Mouse (Mus musculus): ENCODE measurements around the gene Cadps. TPM values are rescaled to one million over a fixed set of nuclear protein-coding genes. Genes with fewer than 3 reads are reported as not detected.

Cadps gene
- polyA plus RNA-seq, 1 experiment from 2014 or later: 0.30 TPM

- peak; percentile 34; the same call in 1 of the 2 replicates for ATAC-seq (ENCODE audit: low FRiP score, low TSS enrichment)
- 64% methylated on average over 3 of the region's 3 CpGs for whole genome bisulfite sequencing
Measured at GRCm38 (mm10) chr14:12530554-12530953, 292.3 kb downstream of the Cadps start.

GRCm38 (mm10) chr14:12529961-12530542 lies 292.8 kb downstream of the Cadps start:
- no peak overlapping the region for H3K9ac ChIP-seq (ENCODE audit: low read depth, low read length)
- 18% methylated on average over 11 of the region's 11 CpGs for WGBS
- H3K9me3 ChIP-seq (ENCODE audit: control insufficient read depth, low read length): no peaks in the 10 kb centered on the region
- no peaks in the 10 kb centered on the region for H3K27me3 ChIP-seq (ENCODE audit: control insufficient read depth, insufficient read depth, low read length)
- no peak overlapping the region for H3K4me3 ChIP-seq (ENCODE audit: low read length)
- no peak overlapping the region for H3K27ac ChIP-seq (ENCODE audit: low read depth, low read length)
- no peaks in the 10 kb centered on the region for H3K36me3 ChIP-seq (ENCODE audit: control insufficient read depth, insufficient read depth, low read length)
- H3K4me1 ChIP-seq (ENCODE audit: control insufficient read depth, insufficient read depth, low read length): no peaks in the 10 kb centered on the region
- ATAC-seq (ENCODE audit: low FRiP score, low TSS enrichment): peak; percentile 77
- H3K4me2 ChIP-seq (replicated peaks; ENCODE audit: low read depth, low read length): no peak overlapping the region

More at GRCm38 (mm10) chr14:12530554-12530953, 292.3 kb downstream of the Cadps start:
- Histone ChIP-seq H3K27me3 (ENCODE audit: control insufficient read depth, insufficient read depth, low read length) (no peaks in the 10 kb centered on the region), H3K36me3 (ENCODE audit: control insufficient read depth, insufficient read depth, low read length) (no peaks in the 10 kb centered on the region), H3K27ac (ENCODE audit: low read depth, low read length) (no peak overlapping the region), H3K9me3 (ENCODE audit: control insufficient read depth, low read length) (no peaks in the 10 kb centered on the region), H3K4me2 (replicated peaks; ENCODE audit: low read depth, low read length) (no peak overlapping the region), H3K4me3 (ENCODE audit: low read length) (no peak overlapping the region), H3K4me1 (ENCODE audit: control insufficient read depth, insufficient read depth, low read length) (no peaks in the 10 kb centered on the region), H3K9ac (ENCODE audit: low read depth, low read length) (no peak overlapping the region)

GRCm38 (mm10) chr14:12527296-12527695 lies 295.6 kb downstream of the Cadps start:
- H3K9me3 ChIP-seq (ENCODE audit: control insufficient read depth, low read length): no peaks in the 10 kb centered on the region
- no peaks in the 10 kb centered on the region for H3K4me1 ChIP-seq (ENCODE audit: control insufficient read depth, insufficient read depth, low read length)
- no peak overlapping the region for H3K4me2 ChIP-seq (replicated peaks; ENCODE audit: low read depth, low read length)
- H3K36me3 ChIP-seq (ENCODE audit: control insufficient read depth, insufficient read depth, low read length): no peaks in the 10 kb centered on the region
- H3K27me3 ChIP-seq (ENCODE audit: control insufficient read depth, insufficient read depth, low read length): no peaks in the 10 kb centered on the region
- ATAC-seq (ENCODE audit: low FRiP score, low TSS enrichment): no peak
- no peak overlapping the region for H3K4me3 ChIP-seq (ENCODE audit: low read length)
- 71% methylated on average over 5 of the region's 5 CpGs for WGBS
- no peak overlapping the region for H3K27ac ChIP-seq (ENCODE audit: low read depth, low read length)
- H3K9ac ChIP-seq (ENCODE audit: low read depth, low read length): no peak overlapping the region

- no peaks in the 10 kb centered on the region for H3K36me3 ChIP-seq (ENCODE audit: control insufficient read depth, insufficient read depth, low read length)
- no peak overlapping the region for H3K9ac ChIP-seq (ENCODE audit: low read depth, low read length)
- no peak overlapping the region for H3K27ac ChIP-seq (ENCODE audit: low read depth, low read length)
- WGBS: 81% methylated on average over 7 of the region's 7 CpGs
- no peaks in the 10 kb centered on the region for H3K27me3 ChIP-seq (ENCODE audit: control insufficient read depth, insufficient read depth, low read length)
- no peak for ATAC-seq (ENCODE audit: low FRiP score, low TSS enrichment)
- H3K4me1 ChIP-seq (ENCODE audit: control insufficient read depth, insufficient read depth, low read length): no peaks in the 10 kb centered on the region
- no peaks in the 10 kb centered on the region for H3K9me3 ChIP-seq (ENCODE audit: control insufficient read depth, low read length)
- H3K4me3 ChIP-seq (ENCODE audit: low read length): no peak overlapping the region
- H3K4me2 ChIP-seq (replicated peaks; ENCODE audit: low read depth, low read length): no peak overlapping the region
Measured at GRCm38 (mm10) chr14:12507018-12507417, 315.9 kb downstream of the Cadps start.

GRCm38 (mm10) chr14:12504191-12504947 lies 318.5 kb downstream of the Cadps start:
- no peak overlapping the region for H3K4me3 ChIP-seq (ENCODE audit: low read length)
- 87% methylated on average over 12 of the region's 12 CpGs for WGBS
- no peak overlapping the region for H3K27ac ChIP-seq (ENCODE audit: low read depth, low read length)
- no peaks in the 10 kb centered on the region for H3K27me3 ChIP-seq (ENCODE audit: control insufficient read depth, insufficient read depth, low read length)
- no peak overlapping the region for H3K9ac ChIP-seq (ENCODE audit: low read depth, low read length)
- H3K4me2 ChIP-seq (replicated peaks; ENCODE audit: low read depth, low read length): no peak overlapping the region
- ATAC-seq (ENCODE audit: low FRiP score, low TSS enrichment): no peak
- H3K36me3 ChIP-seq (ENCODE audit: control insufficient read depth, insufficient read depth, low read length): no peaks in the 10 kb centered on the region
- H3K4me1 ChIP-seq (ENCODE audit: control insufficient read depth, insufficient read depth, low read length): no peaks in the 10 kb centered on the region
- H3K9me3 ChIP-seq (ENCODE audit: control insufficient read depth, low read length): no peaks in the 10 kb centered on the region

GRCm38 (mm10) chr14:12462206-12462605 lies 360.7 kb downstream of the Cadps start:
- 88% methylated on average over 4 of the region's 4 CpGs for WGBS
- no peak for ATAC-seq (ENCODE audit: low FRiP score, low TSS enrichment)
- H3K27ac ChIP-seq (ENCODE audit: low read depth, low read length): no peak overlapping the region
- H3K9me3 ChIP-seq (ENCODE audit: control insufficient read depth, low read length): no peaks in the 10 kb centered on the region
- H3K36me3 ChIP-seq (ENCODE audit: control insufficient read depth, insufficient read depth, low read length): no peaks in the 10 kb centered on the region
- H3K27me3 ChIP-seq (ENCODE audit: control insufficient read depth, insufficient read depth, low read length): no peaks in the 10 kb centered on the region
- H3K4me3 ChIP-seq (ENCODE audit: low read length): no peak overlapping the region
- no peak overlapping the region for H3K9ac ChIP-seq (ENCODE audit: low read depth, low read length)
- H3K4me2 ChIP-seq (replicated peaks; ENCODE audit: low read depth, low read length): no peak overlapping the region
- H3K4me1 ChIP-seq (ENCODE audit: control insufficient read depth, insufficient read depth, low read length): no peaks in the 10 kb centered on the region

- ATAC-seq (ENCODE audit: low FRiP score, low TSS enrichment): no peak
- WGBS: 62% methylated on average over 7 of the region's 7 CpGs
Measured at GRCm38 (mm10) chr14:12459700-12460099, 363.2 kb downstream of the Cadps start.

GRCm38 (mm10) chr14:12455064-12455591 lies 367.8 kb downstream of the Cadps start:
- Histone ChIP-seq H3K36me3 (ENCODE audit: control insufficient read depth, insufficient read depth, low read length) (no peaks in the 10 kb centered on the region), H3K4me2 (replicated peaks; ENCODE audit: low read depth, low read length) (no peak overlapping the region), H3K9me3 (ENCODE audit: control insufficient read depth, low read length) (no peaks in the 10 kb centered on the region), H3K4me3 (ENCODE audit: low read length) (no peak overlapping the region), H3K9ac (ENCODE audit: low read depth, low read length) (no peak overlapping the region), H3K27ac (ENCODE audit: low read depth, low read length) (no peak overlapping the region), H3K4me1 (ENCODE audit: control insufficient read depth, insufficient read depth, low read length) (no peaks in the 10 kb centered on the region), H3K27me3 (ENCODE audit: control insufficient read depth, insufficient read depth, low read length) (no peaks in the 10 kb centered on the region)
- no peak for ATAC-seq (ENCODE audit: low FRiP score, low TSS enrichment)
- 77% methylated on average over 8 of the region's 8 CpGs for WGBS

More at GRCm38 (mm10) chr14:12459700-12460099, 363.2 kb downstream of the Cadps start:
- Histone ChIP-seq H3K27me3 (ENCODE audit: control insufficient read depth, insufficient read depth, low read length) (no peaks in the 10 kb centered on the region), H3K9me3 (ENCODE audit: control insufficient read depth, low read length) (no peaks in the 10 kb centered on the region), H3K27ac (ENCODE audit: low read depth, low read length) (no peak overlapping the region), H3K4me3 (ENCODE audit: low read length) (no peak overlapping the region), H3K9ac (ENCODE audit: low read depth, low read length) (no peak overlapping the region), H3K4me1 (ENCODE audit: control insufficient read depth, insufficient read depth, low read length) (no peaks in the 10 kb centered on the region), H3K36me3 (ENCODE audit: control insufficient read depth, insufficient read depth, low read length) (no peaks in the 10 kb centered on the region), H3K4me2 (replicated peaks; ENCODE audit: low read depth, low read length) (no peak overlapping the region)

GRCm38 (mm10) chr14:12450807-12451206 lies 372.1 kb downstream of the Cadps start:
- H3K27ac ChIP-seq (ENCODE audit: low read depth, low read length): no peak overlapping the region
- no peak overlapping the region for H3K9ac ChIP-seq (ENCODE audit: low read depth, low read length)
- H3K4me1 ChIP-seq (ENCODE audit: control insufficient read depth, insufficient read depth, low read length): no peaks in the 10 kb centered on the region
- no peaks in the 10 kb centered on the region for H3K36me3 ChIP-seq (ENCODE audit: control insufficient read depth, insufficient read depth, low read length)
- no peak overlapping the region for H3K4me3 ChIP-seq (ENCODE audit: low read length)
- H3K9me3 ChIP-seq (ENCODE audit: control insufficient read depth, low read length): no peaks in the 10 kb centered on the region
- no peak overlapping the region for H3K4me2 ChIP-seq (replicated peaks; ENCODE audit: low read depth, low read length)
- no peak for ATAC-seq (ENCODE audit: low FRiP score, low TSS enrichment)
- no peaks in the 10 kb centered on the region for H3K27me3 ChIP-seq (ENCODE audit: control insufficient read depth, insufficient read depth, low read length)
- WGBS: 83% methylated on average over 3 of the region's 3 CpGs

All from kidney, embryonic 14.5 days (tissue).